Mouse (Mus musculus): ENCODE data around the gene Igfbp2.

The Igfbp2 gene

GRCm38 (mm10) chr1:72872521-72872920, 48.2 kb downstream of the Igfbp2 start:
- peak; percentile 45 to 60 for DNase-seq (ENCODE audit: low spot score in 2 of 2)

GRCm38 (mm10) chr1:72873078-72873477, 48.8 kb downstream of the Igfbp2 start:
- no peak for DNase-seq (ENCODE audit: low spot score in 2 of 2)

DNA sequence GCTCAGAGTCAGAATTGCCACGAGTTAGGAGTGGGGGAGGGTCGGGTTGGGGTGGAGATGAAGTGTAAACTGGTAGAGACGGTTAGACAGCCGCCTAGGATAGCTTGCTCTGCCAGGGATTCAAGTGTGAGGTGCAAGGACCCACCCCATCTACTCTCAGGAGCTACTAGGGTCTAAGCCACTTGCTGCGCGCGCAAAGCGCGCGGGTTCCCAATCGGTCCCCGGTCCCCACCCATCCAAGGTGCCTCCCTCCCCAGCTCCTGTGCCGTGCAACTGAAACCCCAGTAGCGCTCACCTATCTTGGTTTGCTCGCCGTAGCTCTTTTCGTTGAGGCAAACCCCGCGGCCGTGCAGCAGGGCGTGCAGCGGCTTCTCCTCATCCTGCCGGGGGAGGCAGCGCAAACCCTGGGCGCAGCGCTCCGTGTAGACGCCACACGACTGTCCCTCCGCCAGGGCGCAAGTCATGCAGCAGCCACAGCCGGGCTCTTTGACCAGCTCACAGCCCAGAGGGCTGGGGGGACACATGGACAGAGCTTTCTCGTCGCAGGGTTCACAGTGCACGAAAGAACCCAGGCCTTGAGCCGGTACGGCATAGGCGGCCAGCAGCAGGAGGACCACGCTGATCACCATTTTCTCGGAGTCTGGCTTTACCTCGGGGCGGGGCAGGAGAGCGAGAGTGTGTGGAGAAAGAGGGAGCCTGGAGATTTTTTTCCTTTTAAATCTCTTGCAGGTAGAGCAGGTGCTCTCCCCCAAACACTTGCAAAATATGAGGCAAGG, 49.4 kb downstream of the Igfbp2 start:
- DNase-seq (ENCODE audit: low spot score in 2 of 2), result peak in 1 of 2 experiments; percentile 45

DNA sequence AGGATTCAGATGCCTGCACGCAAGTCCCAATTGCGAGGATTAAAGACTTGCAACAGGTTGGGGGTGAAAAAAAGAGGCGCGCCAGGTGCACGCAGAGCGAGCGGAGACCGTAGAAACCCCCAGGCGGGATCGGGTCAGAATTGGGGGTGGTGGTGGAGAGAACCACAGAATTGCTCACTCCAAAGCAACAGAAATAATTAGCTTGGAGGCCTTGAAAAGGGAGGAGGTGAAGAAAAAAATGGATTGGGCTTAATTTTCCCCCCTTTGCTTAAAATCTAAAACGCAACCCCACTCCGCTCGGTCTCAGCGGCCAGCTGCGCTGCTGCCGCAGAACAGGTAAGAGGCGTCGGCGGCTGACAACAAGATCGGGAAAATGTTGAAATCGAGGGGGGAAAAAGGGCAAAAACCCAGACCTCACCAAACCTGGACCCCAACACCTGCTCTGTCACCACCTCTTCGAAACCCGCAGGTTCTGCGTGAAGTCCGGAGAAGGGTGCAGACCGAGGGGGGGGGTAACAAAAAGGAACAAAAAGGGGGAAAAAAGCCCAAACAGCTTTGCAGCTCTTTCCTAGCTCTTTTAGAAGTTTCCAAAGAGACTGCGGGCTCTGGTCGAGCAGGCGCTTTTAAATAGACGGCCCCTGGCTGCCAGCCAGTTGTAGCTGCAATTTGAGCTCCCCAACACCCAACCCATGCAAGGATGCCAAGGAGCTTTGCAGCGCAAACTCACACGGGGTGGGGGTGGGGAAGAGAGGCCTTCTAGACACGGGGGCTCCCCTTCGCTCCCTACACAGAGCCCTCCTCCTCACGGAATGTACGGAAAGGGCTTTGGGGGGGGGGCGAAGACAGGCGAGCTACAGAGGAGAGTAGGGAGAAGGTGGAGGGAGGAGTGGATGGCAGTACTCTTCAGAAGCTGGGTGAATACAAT, 50.2 kb downstream of the Igfbp2 start, which contains the start of gene Igfbp5:
Gene Igfbp5, minus strand, starts transcription at position 598 of the 925 bp plus-strand sequence.
- DNase-seq (ENCODE audit: low spot score in 2 of 2), result peak; percentile 60 to 75

- DNase-seq (ENCODE audit: low spot score in 2 of 2), result no peak
Observed at GRCm38 (mm10) chr1:72875708-72876107, 51.4 kb downstream of the Igfbp2 start.

DNA sequence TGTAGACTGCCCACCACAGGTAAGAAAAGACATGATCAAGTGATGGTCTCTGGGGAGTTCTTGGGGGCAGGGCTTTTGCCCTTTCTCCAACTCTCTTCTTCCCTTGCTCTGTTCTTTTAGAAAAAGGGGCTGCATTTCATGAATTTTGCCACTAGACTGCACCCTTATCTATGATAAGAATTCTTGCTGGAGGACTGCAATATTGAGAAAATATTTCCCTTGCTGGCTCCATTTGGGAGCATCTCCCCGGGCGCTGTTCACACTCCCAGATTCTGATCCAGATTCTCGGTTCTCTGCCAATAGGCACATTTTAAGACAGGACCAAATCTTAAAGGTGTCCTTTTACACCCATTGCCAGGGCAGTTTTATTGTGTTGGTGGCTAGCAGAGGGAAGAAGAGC, 51.8 kb downstream of the Igfbp2 start:
- DNase-seq (ENCODE audit: low spot score in 2 of 2), result no peak

GRCm38 (mm10) chr1:72877892-72878291, 53.6 kb downstream of the Igfbp2 start:
- peak in 1 of 2 experiments; percentile 39 for DNase-seq (ENCODE audit: low spot score in 2 of 2)

GRCm38 (mm10) chr1:72878473-72879318, 54.4 kb downstream of the Igfbp2 start:
- no peak for DNase-seq (ENCODE audit: low spot score in 2 of 2)

DNA sequence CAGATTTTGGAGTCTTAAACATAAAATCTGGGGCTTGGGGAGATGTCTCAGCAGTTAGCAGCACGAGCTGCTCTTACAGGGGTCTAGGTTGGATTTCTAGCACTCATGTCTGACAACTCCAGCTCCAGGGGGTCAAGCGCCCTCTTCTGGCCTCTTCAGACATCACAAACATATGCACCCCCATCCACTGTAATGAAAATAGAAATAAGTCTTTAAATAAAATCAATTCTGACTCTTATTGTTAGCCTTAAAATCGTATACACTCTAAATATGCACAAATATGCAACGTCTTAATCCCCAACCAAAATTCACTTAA, 55.0 kb downstream of the Igfbp2 start:
- DNase-seq (ENCODE audit: low spot score in 2 of 2), result no peak

DNA sequence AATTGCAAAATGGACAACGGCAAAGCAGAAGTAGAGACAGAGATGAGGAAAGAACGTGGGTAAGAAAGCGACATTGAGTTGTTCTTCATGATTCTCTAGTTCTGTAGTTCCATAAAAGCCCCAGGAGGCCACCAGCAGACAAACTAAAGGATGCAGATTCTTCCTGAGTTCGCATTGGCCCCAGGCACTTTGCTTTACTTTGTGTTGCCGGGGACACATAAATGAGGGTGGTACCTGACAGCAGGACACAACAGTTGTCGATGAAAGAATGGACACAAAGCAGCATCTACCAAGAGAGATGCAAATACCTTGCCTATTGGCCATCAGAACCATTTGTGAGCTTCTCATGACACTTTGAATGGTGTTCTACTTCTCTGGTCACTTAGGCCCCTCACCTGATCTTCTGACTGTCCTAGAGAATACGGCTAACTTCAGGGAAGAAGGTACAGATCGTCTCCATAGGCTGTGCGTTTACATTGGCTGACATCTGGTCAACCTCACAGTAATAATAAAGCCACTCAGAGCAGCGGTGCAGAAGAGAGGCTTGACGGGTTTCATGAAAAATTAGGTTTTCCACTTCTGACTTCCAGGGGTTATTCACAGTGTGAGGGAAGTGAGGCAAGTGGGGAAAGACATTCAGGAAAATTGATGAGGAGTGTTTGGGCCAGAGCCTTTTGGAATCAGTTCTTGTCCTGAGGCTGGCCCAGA, 61.0 kb downstream of the Igfbp2 start:
- no peak for DNase-seq (ENCODE audit: low spot score in 2 of 2)

DNA sequence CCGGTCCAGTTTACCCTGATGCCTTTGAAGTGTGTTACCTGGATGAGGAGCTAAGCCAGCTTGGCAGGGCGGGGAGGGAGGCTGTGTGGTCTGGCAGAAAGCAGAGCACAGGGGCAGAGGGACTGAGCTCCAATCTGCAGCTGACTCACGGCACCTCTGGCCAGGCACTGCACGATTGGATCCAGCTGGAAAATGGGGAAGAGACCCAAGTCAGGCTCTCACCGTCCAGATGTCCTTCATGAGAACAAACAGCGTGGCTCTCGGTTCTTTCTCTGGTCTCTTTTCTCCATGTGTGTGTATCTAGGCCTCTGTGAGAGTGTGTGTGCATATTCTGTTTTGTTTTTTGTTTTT, 61.5 kb downstream of the Igfbp2 start:
- peak; percentile 68 for DNase-seq (ENCODE audit: low spot score in 2 of 2)

- DNase-seq (ENCODE audit: low spot score in 2 of 2), result no peak
Observed at GRCm38 (mm10) chr1:72887910-72888309, 63.6 kb downstream of the Igfbp2 start.

DNA sequence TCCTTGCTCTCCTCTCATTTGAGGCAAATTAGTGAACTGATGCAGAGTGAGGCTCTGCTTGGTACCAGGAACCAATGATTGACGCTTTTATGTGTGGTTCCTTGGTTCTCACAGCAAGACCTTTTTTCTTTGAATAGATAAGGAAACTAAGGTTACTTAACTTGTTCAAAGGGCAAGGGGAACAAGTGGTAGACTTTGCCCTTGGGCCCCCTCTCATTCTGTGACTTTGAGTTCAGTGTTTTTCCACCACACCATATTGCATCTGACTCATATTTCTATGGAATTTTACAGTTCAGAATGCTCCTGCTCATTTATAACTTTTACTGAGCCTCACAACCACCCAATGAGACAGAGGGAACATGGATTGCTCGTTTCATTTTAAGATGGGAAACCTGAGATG, 71.5 kb downstream of the Igfbp2 start:
- no peak for DNase-seq (ENCODE audit: low spot score in 2 of 2)
